Mouse (Mus musculus) embryonic stem cell, embryonic (primary cell): ENCODE measurements around the gene Ube2z.

Experiments used
- CTCF ChIA-PET, 4 experiments: fragments of 300-600 bp in 2 of 4; fragments of 350-600 bp in 2 of 4; sonication (Branson Sonifier 250); formaldehyde crosslinking; loops; one replicate each; lab custom pipeline; 2022; ENCODE audit warnings: inconsistent platforms in 2 of 4; lab: Charles Lee
- POLR2A ChIA-PET, 4 experiments: fragments of 300-600 bp in 2 of 4; fragments of 350-600 bp in 2 of 4; sonication (Branson Sonifier 250); formaldehyde crosslinking; loops; one replicate each; lab custom pipeline; 2022; ENCODE audit warnings: antibody characterized with exemption in 4 of 4, inconsistent platforms in 1 of 4; lab: Charles Lee

The Ube2z gene

GRCm38 (mm10) chr11:96074351-96075176 lies 9.4 kb upstream of the Ube2z start:
- POLR2A ChIA-PET, result interaction anchor here in 3 of 4 experiments (0.6 to 4.3 kb wide), 44 partner anchors 8 to 765 kb away, joined by 3 to 121 read pairs (median 4); partner anchors contain the start of genes Ube2z (in 3 of the 3), Snf8 (in 2 of the 3), Kat7 (in 1 of the 3) and Slc35b1 (in 1 of the 3)

DNA sequence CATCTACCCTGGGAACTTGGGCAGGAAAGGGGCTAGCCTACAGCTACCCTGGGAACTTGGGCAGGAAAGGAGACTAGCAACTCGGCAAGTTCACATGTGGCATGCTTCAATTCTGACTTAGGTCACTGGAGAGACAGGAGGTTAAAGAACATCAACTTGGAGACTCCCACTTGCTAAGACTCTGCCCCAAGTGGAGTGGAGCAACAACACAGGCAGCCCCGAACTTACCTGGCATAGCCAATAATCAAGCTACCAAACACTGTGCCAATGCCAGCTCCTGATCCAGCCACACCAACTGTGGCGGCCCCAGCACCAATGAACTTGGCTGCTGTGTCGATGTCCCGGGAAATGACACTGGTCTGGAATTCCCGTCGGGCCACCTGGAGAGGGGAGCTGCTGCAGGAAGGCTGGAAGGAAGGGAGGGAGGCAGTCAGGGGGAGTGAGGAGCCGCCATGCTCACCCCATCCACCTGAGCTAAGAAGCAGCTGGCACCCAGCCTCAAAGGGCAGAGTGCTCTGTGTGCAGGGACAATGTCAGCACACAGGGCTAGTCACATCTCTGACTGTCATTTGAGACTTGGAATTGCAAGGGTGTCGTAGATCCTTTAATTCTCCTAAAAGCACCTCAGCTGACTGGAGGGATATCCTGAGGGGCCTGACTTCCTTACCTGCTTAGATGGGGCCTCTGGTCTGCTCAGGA lies 8.3 kb upstream of the Ube2z start:
- CTCF ChIA-PET, result interaction anchor here in 3 of 4 experiments (0.5 to 2.9 kb wide), 4 partner anchors 9 to 188 kb away, joined by 3 to 25 read pairs (median 4); partner anchors contain the start of gene Ube2z (in 1 of the 3)

More at GRCm38 (mm10) chr11:96074351-96075176, 9.4 kb upstream of the Ube2z start:
- CTCF ChIA-PET, result interaction anchor here in 3 of 4 experiments (0.5 to 2.9 kb wide), 11 partner anchors 10 to 653 kb away, joined by 3 to 25 read pairs (median 4); partner anchors contain the start of genes Snf8 (in 1 of the 3) and Ube2z (in 1 of the 3)

DNA sequence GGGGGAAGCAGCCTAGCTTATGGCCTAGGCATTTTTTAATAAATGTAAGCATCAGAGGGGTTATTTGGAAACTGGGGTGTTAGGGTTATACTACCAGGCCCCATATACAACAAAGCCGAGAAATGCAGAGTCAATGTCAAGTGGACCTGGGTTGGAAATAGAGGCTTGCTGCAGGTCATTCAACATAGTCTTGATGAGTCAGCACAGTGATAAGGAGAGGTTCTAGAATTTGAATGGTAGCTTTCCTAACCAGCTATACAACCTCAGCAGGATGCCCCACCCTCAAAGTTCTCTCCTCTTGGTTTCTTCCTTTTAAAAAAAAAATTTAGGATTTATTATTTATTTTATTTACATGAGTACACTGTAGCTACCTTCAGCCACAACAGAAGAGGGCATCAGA lies 5.8 kb upstream of the Ube2z start:
- ChIA-PET POLR2A (interaction anchor here in 2 of 4 experiments (0.8 to 2.1 kb wide), 4 partner anchors 16 to 36 kb away, joined by 3 to 8 read pairs (median 4); partner anchors contain the start of gene Snf8 (in 1 of the 2)), CTCF (interaction anchor here in 2 of 4 experiments (0.5 to 0.9 kb wide), 2 partner anchors 72 to 292 kb away, joined by 3 read pairs; no protein-coding TSS in a partner anchor)

More for the DNA sequence above, 8.3 kb upstream of the Ube2z start:
- POLR2A ChIA-PET, result interaction anchor here in 3 of 4 experiments (0.8 to 4.3 kb wide), 8 partner anchors 9 to 67 kb away, joined by 3 to 121 read pairs (median 6); partner anchors contain the start of genes Ube2z (in 2 of the 3) and Snf8 (in 1 of the 3)

DNA sequence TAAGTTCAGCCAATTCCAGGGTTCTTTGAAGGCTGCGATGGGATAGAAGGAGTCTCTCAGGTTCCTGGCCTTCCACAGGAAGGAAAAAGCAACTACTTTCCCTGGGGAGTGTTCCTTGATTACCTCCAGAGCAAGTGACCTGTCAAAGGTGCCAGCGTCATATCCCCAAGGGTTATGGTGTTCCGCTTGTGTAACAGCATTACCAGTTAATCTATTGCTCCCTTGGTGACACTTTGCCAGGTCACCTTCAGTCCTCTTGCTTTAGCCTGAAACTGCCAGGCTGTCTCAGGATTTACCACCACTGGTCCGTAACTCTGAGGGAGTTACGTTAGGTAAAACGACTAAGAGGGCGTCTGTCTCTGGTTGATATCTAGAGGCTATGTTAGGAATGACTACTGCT lies 5.2 kb upstream of the Ube2z start:
- ChIA-PET CTCF (interaction anchor here in 1 of 4 experiments (0.8 kb wide), 1 partner anchor 341 kb away, joined by 4 read pairs; no protein-coding TSS in a partner anchor), POLR2A (interaction anchor here in 1 of 4 experiments (1.0 to 2.1 kb wide), 3 partner anchors 17 to 20 kb away, joined by 4 to 8 read pairs (median 6); no protein-coding TSS in a partner anchor)

DNA sequence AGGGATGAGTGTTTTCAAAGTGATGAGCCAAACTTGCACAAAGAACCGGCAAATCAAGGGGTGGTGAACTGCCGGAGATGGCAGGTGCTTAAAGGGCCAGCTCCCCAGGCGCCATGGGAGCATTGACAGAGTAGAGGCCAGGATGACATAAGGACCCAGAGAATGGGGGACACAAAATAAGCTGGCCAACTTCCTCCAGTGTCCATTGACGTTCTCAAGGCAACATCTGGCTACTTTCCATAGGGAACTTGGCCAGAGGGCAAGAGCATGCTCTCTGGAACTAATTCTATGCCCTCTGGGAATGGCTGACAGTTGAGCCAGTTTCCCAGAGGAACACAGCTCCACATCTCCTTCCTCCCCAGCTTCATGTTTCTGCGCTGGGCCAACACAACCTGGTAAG lies 3.0 kb upstream of the Ube2z start:
- CTCF ChIA-PET, result interaction anchor here in 2 of 4 experiments (0.5 to 3.1 kb wide), 3 partner anchors 62 to 119 kb away, joined by 3 to 9 read pairs (median 5); partner anchors contain the start of gene Igf2bp1 (in 1 of the 2)
- POLR2A ChIA-PET, result interaction anchor here in 2 of 4 experiments (1.1 to 2.0 kb wide), 7 partner anchors 18 to 87 kb away, joined by 3 to 6 read pairs (median 4); partner anchors contain the start of genes Snf8 (in 2 of the 2) and Ttll6 (in 1 of the 2)

DNA sequence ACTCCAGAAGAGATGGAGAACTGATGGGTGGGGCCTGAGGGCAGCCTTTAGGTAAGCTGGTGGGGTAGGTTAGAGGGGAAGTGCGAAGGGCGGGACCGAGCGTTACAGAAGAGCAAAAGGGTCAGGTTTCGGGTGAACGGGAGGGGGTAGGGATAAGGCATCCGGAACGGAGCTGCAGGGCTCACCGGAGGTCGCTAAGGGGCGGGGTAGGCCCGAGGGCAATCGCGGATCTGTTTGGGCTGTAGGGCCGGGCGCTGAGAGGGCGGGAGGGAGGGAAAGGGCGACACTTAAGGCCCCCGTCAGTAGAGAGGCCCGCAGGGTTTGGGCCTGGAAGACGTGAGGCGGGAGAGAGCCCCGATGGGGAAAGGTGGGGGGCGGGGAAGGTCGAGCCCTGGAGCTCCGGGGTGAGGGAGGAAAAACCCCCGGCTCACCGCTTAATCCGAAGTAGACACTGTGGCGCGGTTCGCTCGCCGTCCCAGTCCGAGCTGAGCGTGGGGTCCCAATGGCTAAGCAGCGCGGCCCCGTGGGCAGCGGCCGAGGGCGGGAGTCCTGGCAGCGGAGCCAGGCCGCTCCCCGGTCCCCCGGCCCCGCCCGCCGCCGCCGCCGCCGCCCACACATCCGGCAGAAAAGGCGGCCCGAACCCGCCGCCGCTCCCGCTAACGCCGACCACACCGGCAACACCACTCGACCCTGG lies 520 bp downstream of the Ube2z start:
- CTCF ChIA-PET, result interaction anchor here (0.5 to 3.5 kb wide), 12 partner anchors 9 to 1199 kb away, joined by 3 to 25 read pairs (median 3); partner anchors contain the start of genes Atp5g1 (in 1 of the 4) and Snf8 (in 1 of the 4)
- POLR2A ChIA-PET, result interaction anchor here (0.5 to 6.5 kb wide), 36 partner anchors 10 to 240 kb away, joined by 3 to 121 read pairs (median 4); partner anchors contain the start of genes Atp5g1 (in 4 of the 4), Snf8 (in 2 of the 4) and Igf2bp1 (in 1 of the 4)

- ChIA-PET POLR2A (interaction anchor here in 2 of 4 experiments (0.6 to 5.6 kb wide), 8 partner anchors 9 to 29 kb away, joined by 3 to 45 read pairs (median 5); partner anchors contain the start of genes Snf8 (in 2 of the 2) and Atp5g1 (in 1 of the 2)), CTCF (no interaction called here)
Measured at GRCm38 (mm10) chr11:96058309-96058708, 6.9 kb downstream of the Ube2z start.

GRCm38 (mm10) chr11:96050854-96051253 lies 14.3 kb downstream of the Ube2z start:
- ChIA-PET CTCF (interaction anchor here in 1 of 4 experiments (1.1 kb wide), 2 partner anchors 11 to 15 kb away, joined by 3 read pairs; no protein-coding TSS in a partner anchor), POLR2A (interaction anchor here in 2 of 4 experiments (0.7 to 6.7 kb wide), 13 partner anchors 7 to 127 kb away, joined by 3 to 45 read pairs (median 5); partner anchors contain the start of genes Snf8 (in 2 of the 2) and Ube2z (in 1 of the 2))

- POLR2A ChIA-PET, result interaction anchor here (0.5 to 6.7 kb wide), 25 partner anchors 8 to 518 kb away, joined by 3 to 45 read pairs (median 4); partner anchors contain the start of genes Snf8 (in 3 of the 4), Atp5g1 (in 2 of the 4) and Ube2z (in 2 of the 4)
- CTCF ChIA-PET, result interaction anchor here (0.6 to 1.1 kb wide), 6 partner anchors 10 to 299 kb away, joined by 3 to 4 read pairs (median 3); partner anchors contain the start of gene Ube2z (in 1 of the 4)
Measured at GRCm38 (mm10) chr11:96049939-96050338, 15.2 kb downstream of the Ube2z start.

- ChIA-PET POLR2A (interaction anchor here (0.5 to 6.7 kb wide), 13 partner anchors 10 to 735 kb away, joined by 3 to 45 read pairs (median 4); partner anchors contain the start of genes Atp5g1 (in 2 of the 4), Snf8 (in 1 of the 4) and Ube2z (in 1 of the 4)), CTCF (interaction anchor here in 1 of 4 experiments (0.5 to 0.6 kb wide), 2 partner anchors 58 to 485 kb away, joined by 3 read pairs; no protein-coding TSS in a partner anchor)
Measured at GRCm38 (mm10) chr11:96047469-96048373, 17.5 kb downstream of the Ube2z start.

GRCm38 (mm10) chr11:96046793-96047192 lies 18.4 kb downstream of the Ube2z start:
- CTCF ChIA-PET, result interaction anchor here in 1 of 4 experiments (0.8 kb wide), 1 partner anchor 19 kb away, joined by 3 read pairs; no protein-coding TSS in a partner anchor
- POLR2A ChIA-PET, result interaction anchor here in 3 of 4 experiments (0.6 to 6.7 kb wide), 7 partner anchors 10 to 29 kb away, joined by 3 to 45 read pairs (median 10); partner anchors contain the start of genes Atp5g1 (in 1 of the 3), Snf8 (in 1 of the 3) and Ube2z (in 1 of the 3)

DNA sequence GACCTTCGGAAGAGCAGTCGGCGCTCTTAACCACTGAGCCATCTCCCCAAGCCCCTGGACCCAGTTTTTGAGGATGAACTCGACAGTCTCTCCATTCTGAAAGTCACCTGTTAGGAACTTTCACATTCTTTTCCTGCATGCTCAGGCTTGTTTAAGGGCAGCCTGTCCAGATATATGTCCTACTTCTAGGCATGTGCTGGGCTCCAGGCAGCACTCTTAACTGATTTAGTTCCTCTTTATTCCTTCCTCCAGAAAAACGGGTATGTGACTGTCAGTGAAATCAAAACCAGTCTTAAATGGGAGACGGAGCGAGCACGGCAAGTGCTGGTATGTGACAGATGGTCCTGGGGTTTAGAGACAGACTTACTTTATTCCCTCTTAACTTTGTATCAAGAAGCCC lies 19.2 kb downstream of the Ube2z start:
- CTCF ChIA-PET, result interaction anchor here in 1 of 4 experiments (0.8 to 1.5 kb wide), 2 partner anchors 20 to 65 kb away, joined by 3 read pairs; no protein-coding TSS in a partner anchor
- POLR2A ChIA-PET, result interaction anchor here in 3 of 4 experiments (0.6 to 6.7 kb wide), 9 partner anchors 9 to 66 kb away, joined by 3 to 45 read pairs (median 12); partner anchors contain the start of genes Atp5g1 (in 1 of the 3), Snf8 (in 1 of the 3) and Ube2z (in 1 of the 3)

- CTCF ChIA-PET, result interaction anchor here in 3 of 4 experiments (0.6 to 1.5 kb wide), 5 partner anchors 10 to 1439 kb away, joined by 3 to 9 read pairs (median 3); partner anchors contain the start of gene Snf8 (in 1 of the 3)
- POLR2A ChIA-PET, result interaction anchor here (0.5 to 6.7 kb wide), 23 partner anchors 8 to 765 kb away, joined by 3 to 45 read pairs (median 4); partner anchors contain the start of genes Snf8 (in 3 of the 4), Ube2z (in 2 of the 4) and Atp5g1 (in 1 of the 4)
Measured at GRCm38 (mm10) chr11:96044803-96045567, 20.2 kb downstream of the Ube2z start.

DNA sequence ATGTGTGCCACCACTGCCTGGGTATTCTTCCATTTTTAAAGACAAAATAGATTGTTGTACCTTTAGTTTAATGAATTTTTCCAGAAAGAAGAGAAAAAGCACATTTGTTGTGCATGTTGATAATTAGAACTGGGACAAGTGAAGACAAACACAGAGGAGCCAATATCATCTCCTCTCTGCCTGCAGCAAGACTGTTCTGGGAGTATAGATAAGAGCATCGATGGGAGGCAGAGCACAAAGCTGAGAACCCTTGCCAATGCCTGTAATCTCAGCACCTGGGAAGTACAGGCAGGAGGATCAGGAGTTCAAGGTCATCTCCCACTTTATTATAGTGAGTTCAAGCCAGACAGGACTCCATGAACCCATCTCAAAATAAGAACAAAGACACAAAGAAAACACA lies 26.6 kb downstream of the Ube2z start:
- CTCF ChIA-PET, result no interaction called here

More for the DNA sequence above, 26.6 kb downstream of the Ube2z start:
- POLR2A ChIA-PET, result interaction anchor here in 2 of 4 experiments (1.0 to 1.2 kb wide), 2 partner anchors 11 to 58 kb away, joined by 3 to 7 read pairs; no protein-coding TSS in a partner anchor
